Mouse (Mus musculus): ENCODE measurements around the gene Gabbr2. TPM values are rescaled to one million over a fixed set of nuclear protein-coding genes. Genes with fewer than 3 reads are reported as not detected.

Gene Gabbr2
- polyA plus RNA-seq (2016; fragmentation: Nextera tagmentation; extraction: Ambion mirVana): 1.3 and 1.4 TPM in 2 replicates

DNA sequence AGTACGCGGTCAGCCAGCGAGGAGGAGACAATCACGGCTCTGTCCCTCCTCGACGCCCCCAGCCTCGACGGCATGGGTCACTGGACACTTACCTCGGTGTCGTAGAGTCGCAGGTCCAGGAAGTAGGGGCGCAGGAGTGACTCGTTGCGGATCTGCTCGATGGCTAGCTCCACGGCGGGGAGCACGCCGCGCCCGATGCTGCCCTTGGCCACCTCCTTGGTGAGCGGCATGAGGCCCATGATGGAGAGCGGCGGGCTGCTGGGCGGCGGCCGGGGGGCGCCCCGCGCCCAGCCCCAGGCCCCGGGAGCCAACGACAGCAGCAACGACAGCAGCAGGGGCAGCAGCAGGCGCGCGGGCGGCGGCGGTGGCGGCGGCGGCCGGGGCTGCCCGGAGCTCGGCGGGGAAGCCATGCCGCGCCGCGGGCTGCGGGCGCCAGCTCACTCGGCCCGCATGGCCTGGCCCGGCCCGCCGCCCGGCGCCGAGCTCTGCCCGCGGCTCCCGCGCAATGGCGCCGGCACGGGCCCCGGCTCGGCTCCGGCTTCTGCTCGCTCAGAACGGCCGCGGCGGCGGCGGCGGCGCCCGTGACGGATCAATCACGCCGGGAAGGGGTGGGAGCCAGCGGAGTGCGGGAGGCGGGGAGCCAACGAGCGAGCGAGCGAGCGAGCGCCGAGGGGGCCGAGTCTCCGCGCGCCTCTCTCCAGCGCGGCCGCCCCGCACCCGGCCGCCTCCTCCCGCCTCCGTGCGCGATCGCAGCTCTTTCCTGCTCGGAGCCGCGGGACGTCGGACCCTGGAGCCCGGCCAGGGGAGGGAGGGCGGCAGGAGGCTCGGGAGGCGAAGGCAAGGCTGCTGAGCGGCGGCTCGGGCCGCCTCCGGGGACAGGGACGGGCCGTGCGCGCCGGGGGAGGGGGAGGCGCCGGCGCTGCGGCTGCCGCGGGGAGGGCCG, at the start of gene Gabbr2:
TSS of gene Gabbr2 (minus strand) at position 858 of the 943 bp plus-strand sequence.
- Histone ChIP-seq H3K4me3 (peak within 1 kb of the TSS; percentile 65), H3K27me3 (peaks cover 69% of the 10 kb centered on the region), H3K27ac (peak within 1 kb of the TSS; percentile 75), H3K9me3 (replicated peaks) (no peaks in the 10 kb centered on the region), H3K4me1 (peaks cover 25% of the 10 kb centered on the region), H3K36me3 (no peaks in the 10 kb centered on the region), H3K4me2 (replicated peaks) (peak within 1 kb of the TSS; percentile 90), H3K9ac (peak within 1 kb of the TSS; percentile 72)
- peak; percentile 63 for ATAC-seq (ENCODE audit: low FRiP score)
- under 1% methylated on average over 89 of the region's 134 CpGs for WGBS

DNA sequence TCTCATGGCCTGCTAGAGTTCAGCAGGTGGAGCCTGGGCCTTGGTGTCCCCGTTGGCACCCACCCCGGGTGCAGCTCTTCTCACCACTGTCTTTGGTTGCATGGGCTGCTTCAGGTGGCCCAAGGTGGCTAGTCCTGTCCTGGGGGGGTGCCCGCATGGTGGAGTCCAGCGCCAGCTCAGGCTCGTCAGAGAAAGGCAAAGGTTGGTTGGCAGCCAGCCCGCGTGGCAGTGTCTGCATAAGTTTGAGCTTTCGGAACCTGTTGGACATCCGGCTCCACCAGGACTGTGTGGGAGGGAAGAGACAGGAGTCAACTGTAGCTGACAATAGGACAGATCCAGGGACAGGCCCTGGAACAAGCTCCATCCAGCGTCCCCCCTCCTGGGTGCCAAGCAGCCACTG, 47.9 kb upstream of the Gabbr2 start:
- 0 out of 2 replicates have a peak, but pooled peaks cover under 1% of the 10 kb centered on the region for H3K27me3 ChIP-seq
- peaks cover 11% of the 10 kb centered on the region; the same call in 1 of the 2 replicates for H3K4me1 ChIP-seq
- 94% methylated on average over 10 of the region's 10 CpGs for WGBS
- no peak overlapping the region for H3K4me2 ChIP-seq (replicated peaks)
- ATAC-seq (ENCODE audit: low FRiP score): no peak
- peaks cover 20% of the 10 kb centered on the region for H3K36me3 ChIP-seq
- H3K27ac ChIP-seq: no peak overlapping the region
- no peak overlapping the region for H3K4me3 ChIP-seq
- H3K9me3 ChIP-seq (replicated peaks): no peaks in the 10 kb centered on the region
- no peak overlapping the region for H3K9ac ChIP-seq

DNA sequence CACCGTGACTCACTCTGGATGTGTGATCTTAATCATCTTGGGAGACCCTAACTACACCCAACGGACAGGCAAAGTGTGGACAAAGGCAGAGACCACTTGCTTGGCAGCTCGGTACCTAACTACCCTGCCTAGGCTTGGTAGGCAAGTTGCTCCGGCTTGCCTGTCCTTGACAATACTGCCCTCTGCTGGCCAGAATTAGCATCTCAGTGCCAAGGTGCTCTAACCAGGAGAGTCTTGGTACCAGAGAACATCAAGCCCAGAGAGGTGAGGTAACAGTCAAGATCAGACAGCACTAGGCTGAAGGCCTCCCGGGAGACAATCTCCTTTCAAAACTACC, 45.6 kb upstream of the Gabbr2 start:
- no peak overlapping the region for H3K4me2 ChIP-seq (replicated peaks)
- H3K4me3 ChIP-seq: no peak overlapping the region
- H3K9ac ChIP-seq: no peak overlapping the region
- H3K9me3 ChIP-seq (replicated peaks): no peaks in the 10 kb centered on the region
- H3K27me3 ChIP-seq: 0 out of 2 replicates have a peak, but pooled peaks cover 3% of the 10 kb centered on the region
- peak; percentile 58 for ATAC-seq (ENCODE audit: low FRiP score)
- H3K36me3 ChIP-seq: peaks cover 20% of the 10 kb centered on the region
- 21% methylated on average over 5 of the region's 5 CpGs for WGBS
- H3K4me1 ChIP-seq: peaks cover 11% of the 10 kb centered on the region; the same call in 1 of the 2 replicates
- H3K27ac ChIP-seq: no peak overlapping the region

DNA sequence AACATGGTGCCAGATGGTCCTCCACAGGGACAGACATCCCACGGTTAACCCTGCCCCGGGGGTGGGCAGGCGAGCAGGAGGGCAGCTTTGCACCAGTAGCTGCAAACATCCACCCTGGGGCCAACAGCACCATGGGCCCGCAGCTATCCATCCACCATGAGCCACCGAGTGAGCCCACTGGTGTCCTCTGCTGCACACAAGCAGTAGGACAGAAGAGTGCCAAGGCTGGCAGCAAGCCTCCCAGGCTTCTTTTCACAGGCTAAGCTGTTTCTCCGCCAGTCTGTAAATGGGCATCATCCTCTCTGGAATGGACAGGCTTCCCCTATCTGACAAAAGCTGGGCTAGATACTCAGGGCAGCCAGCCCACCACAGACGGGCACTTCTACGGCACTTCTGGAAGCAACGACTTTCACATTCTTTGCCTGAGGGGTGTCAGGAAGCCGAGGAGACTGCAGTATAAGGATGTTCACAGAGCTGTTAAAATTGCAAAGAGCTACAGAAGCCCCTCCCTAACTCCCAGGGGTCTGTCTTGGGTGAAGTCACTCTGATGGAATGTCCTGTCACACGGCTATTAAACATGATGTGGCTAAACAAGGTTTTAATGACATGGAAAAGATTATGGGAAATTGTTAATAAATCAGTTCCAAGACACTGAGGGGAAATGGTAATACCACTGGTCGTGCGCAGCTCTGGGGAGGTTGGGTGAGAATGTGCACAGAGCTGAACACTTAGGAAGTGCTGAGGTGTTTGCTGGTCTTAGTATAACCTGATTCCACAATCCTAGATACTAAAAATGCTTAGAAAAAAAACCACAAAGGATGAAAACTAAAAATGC, 45.0 kb upstream of the Gabbr2 start:
- peak; percentile 48; the same call in 1 of the 2 replicates for ATAC-seq (ENCODE audit: low FRiP score)
- Histone ChIP-seq H3K9ac (no peak overlapping the region), H3K4me1 (peaks cover 11% of the 10 kb centered on the region; the same call in 1 of the 2 replicates), H3K27me3 (0 out of 2 replicates have a peak, but pooled peaks cover 3% of the 10 kb centered on the region), H3K4me3 (no peak overlapping the region), H3K27ac (no peak overlapping the region; the same call in 1 of the 2 replicates), H3K36me3 (peaks cover 20% of the 10 kb centered on the region), H3K9me3 (replicated peaks) (no peaks in the 10 kb centered on the region), H3K4me2 (replicated peaks) (no peak overlapping the region)
- WGBS: 49% methylated on average over 13 of the region's 13 CpGs

DNA sequence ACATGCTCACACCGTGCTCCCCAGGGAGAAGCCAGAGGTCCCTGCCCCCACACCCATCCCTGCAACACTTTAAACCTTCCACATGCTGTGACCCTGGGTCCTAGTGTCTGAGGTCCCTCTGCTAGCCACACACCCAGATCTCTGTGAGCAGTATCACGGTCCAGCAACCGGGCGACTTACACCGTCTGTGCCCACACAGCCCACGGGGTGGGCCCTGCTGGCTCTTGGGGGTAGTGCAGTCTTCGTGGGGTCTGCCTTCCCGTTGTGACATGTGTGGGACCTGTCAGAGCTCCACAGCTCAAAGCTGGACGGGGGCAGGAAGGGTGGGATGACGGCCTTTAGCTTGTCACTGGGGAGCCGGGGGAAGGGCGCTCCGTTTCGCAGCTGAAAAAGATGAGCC, 43.9 kb upstream of the Gabbr2 start:
- peaks cover 20% of the 10 kb centered on the region for H3K36me3 ChIP-seq
- no peak overlapping the region for H3K4me3 ChIP-seq
- WGBS: 74% methylated on average over 14 of the region's 14 CpGs
- no peak overlapping the region for H3K4me2 ChIP-seq (replicated peaks)
- no peak for ATAC-seq (ENCODE audit: low FRiP score)
- H3K27ac ChIP-seq: no peak overlapping the region
- no peak overlapping the region for H3K9ac ChIP-seq
- H3K9me3 ChIP-seq (replicated peaks): no peaks in the 10 kb centered on the region
- H3K4me1 ChIP-seq: peaks cover 14% of the 10 kb centered on the region; the same call in 1 of the 2 replicates
- H3K27me3 ChIP-seq: 0 out of 2 replicates have a peak, but pooled peaks cover 3% of the 10 kb centered on the region

DNA sequence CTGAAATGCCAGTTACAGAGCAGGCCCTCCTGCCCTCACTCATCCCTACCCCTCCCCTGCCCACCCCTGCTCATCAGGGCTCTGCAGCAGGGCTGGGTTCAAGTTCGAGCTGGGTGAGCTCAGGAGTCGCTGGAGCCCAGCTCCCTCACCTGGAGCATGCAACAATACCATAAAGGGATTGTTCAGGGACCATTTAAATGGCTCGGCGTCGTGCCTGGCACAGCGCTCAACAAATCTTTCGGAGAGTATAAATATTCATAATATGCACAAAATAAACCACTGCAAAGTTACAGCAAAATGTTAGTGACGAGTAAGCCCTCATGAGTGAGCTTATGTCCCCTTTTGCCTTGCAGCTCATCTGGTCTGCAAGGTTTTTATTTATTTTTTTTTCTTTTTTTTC, 40.5 kb upstream of the Gabbr2 start:
- H3K4me1 ChIP-seq: peaks cover 18% of the 10 kb centered on the region; the same call in 1 of the 2 replicates
- WGBS: 87% methylated on average over 8 of the region's 8 CpGs
- 0 out of 2 replicates have a peak, but pooled peaks cover 3% of the 10 kb centered on the region for H3K27me3 ChIP-seq
- H3K36me3 ChIP-seq: peaks cover 4% of the 10 kb centered on the region; the same call in 1 of the 2 replicates
- no peak overlapping the region for H3K9ac ChIP-seq
- no peak overlapping the region for H3K4me3 ChIP-seq
- ATAC-seq (ENCODE audit: low FRiP score): no peak
- H3K9me3 ChIP-seq (replicated peaks): no peaks in the 10 kb centered on the region
- H3K27ac ChIP-seq: no peak overlapping the region
- no peak overlapping the region for H3K4me2 ChIP-seq (replicated peaks)

DNA sequence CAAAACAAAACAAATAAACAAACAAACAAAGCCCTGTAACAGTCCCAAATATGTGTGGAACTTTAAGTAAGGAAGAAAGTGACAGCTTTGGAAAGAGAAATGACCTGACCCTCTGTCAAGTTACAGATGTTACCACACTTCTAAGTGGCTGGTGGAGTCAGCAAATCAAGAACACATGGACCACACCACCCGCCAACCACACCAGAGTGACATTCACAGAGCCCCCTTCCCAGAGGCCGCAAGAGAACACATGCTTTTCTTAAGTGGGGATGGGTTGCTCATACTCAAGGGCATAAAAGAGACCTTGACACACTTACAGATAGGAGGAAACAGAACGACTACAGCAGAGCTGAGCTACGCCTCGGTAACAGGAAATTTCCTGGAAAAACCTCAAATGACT, 37.1 kb upstream of the Gabbr2 start:
- H3K9me3 ChIP-seq (replicated peaks): no peaks in the 10 kb centered on the region
- no peaks in the 10 kb centered on the region for H3K27me3 ChIP-seq
- H3K27ac ChIP-seq: no peak overlapping the region
- H3K4me3 ChIP-seq: no peak overlapping the region
- peaks cover 7% of the 10 kb centered on the region; the same call in 1 of the 2 replicates for H3K4me1 ChIP-seq
- 75% methylated on average over 5 of the region's 5 CpGs for WGBS
- H3K36me3 ChIP-seq: peaks cover 12% of the 10 kb centered on the region; the same call in 1 of the 2 replicates
- no peak overlapping the region for H3K9ac ChIP-seq
- no peak for ATAC-seq (ENCODE audit: low FRiP score)
- no peak overlapping the region for H3K4me2 ChIP-seq (replicated peaks)

DNA sequence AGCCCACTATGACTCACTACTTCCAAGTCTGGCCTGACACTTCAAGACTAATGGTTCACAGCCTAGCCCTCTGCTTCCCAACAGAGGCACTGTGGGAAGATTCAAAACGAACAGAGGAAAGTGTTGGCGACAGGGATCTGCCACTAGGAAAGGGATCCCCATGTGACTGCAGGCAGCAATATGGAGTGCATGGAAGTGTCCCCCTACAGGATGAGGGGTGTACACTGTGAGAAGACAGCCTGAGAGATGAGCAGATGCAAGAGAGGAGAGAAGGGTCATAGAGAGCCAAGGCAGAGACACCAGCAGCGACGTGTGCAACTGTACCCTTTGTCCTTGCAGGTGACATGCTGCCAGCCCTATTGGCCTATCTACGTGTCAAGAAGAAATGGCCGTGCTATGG, 32.3 kb upstream of the Gabbr2 start:
- H3K9ac ChIP-seq: no peak overlapping the region
- H3K27ac ChIP-seq: no peak overlapping the region
- H3K4me1 ChIP-seq: no peaks in the 10 kb centered on the region
- no peak overlapping the region for H3K4me2 ChIP-seq (replicated peaks)
- no peaks in the 10 kb centered on the region for H3K9me3 ChIP-seq (replicated peaks)
- 77% methylated on average over 6 of the region's 6 CpGs for WGBS
- no peak overlapping the region for H3K4me3 ChIP-seq
- H3K36me3 ChIP-seq: peaks cover 8% of the 10 kb centered on the region; the same call in 1 of the 2 replicates
- ATAC-seq (ENCODE audit: low FRiP score): no peak
- no peaks in the 10 kb centered on the region for H3K27me3 ChIP-seq

DNA sequence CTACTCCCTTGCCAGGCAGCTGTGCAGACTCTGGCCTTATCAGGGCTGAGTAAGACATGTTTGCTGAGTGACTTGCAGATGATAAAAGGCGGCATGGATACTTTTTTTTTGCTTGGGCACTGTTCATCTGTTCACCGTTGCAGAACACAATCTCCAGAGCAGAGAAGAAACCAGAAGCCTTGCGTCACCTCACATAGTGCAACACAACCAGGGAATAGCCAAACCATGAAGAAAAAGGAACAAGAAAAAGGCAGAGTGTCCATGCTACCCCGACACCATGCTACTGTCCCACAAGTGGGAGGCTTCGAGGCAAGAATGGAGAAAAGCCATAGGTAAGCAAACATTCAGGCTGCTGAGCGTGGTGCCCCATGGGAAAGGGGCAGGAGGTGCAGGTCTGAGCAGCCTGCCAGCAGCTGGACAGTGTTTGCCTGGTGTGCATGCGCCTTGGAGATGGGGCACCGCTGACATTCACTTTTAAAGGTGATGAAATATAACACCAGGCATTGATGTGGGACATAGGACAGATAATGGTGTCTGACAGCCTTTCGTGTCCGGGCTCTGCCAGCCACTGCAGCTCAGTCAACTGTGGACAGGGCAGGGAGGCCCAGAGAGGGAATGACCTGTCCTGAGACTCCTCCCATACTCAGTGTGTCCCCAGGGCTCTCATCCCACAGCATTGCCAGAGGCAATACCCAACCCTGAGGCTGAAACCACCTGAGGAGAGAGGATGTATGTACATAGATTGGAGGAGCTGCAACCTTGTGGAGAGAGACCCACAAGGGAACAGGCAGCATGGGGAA, 31.3 kb upstream of the Gabbr2 start:
- Histone ChIP-seq H3K4me1 (no peaks in the 10 kb centered on the region), H3K27me3 (no peaks in the 10 kb centered on the region), H3K36me3 (peaks cover 8% of the 10 kb centered on the region; the same call in 1 of the 2 replicates), H3K4me2 (replicated peaks) (no peak overlapping the region), H3K9me3 (replicated peaks) (no peaks in the 10 kb centered on the region), H3K9ac (no peak overlapping the region), H3K27ac (no peak overlapping the region), H3K4me3 (no peak overlapping the region)
- ATAC-seq (ENCODE audit: low FRiP score): no peak
- WGBS: 71% methylated on average over 10 of the region's 10 CpGs

DNA sequence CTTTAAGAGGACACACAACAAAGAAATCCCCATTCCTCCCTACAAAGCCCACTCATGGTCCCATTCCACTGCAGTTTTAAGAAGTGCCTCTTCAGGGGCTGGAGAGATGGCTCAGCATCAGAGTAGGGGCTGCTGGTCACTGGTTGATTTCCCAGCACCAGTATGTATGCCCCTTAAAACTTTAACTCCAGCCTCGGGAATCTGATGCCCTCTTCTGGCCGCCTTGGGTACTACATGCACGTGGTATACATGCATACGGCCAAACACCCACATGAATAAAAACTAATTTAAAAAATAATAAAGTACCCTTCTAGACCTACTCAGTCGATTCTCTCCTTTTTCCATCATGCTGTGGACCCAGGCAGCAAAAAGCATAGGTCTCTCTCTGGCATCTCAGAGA, 28.9 kb upstream of the Gabbr2 start:
- no peak for ATAC-seq (ENCODE audit: low FRiP score)

DNA sequence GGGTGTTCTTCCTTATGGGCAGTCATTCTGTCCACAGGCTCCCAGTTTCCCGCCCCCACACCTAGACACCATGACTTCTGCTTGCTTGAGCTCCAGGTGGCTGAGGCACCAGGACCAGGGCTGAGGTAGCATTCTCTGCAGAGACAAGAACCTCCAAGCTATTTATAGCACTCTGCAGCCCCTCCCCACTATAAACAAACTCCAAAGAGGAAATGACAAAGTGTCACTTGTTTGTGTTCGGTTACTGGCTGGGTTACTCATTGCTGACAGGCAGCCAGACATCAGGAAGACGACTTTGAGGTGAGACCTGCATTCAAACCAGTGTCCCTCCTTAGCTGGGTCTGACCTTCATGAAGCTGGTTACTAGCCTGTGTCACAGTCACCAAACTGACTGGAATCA, 23.5 kb upstream of the Gabbr2 start:
- no peaks in the 10 kb centered on the region for H3K27me3 ChIP-seq
- no peak overlapping the region for H3K27ac ChIP-seq
- H3K9ac ChIP-seq: no peak overlapping the region
- 69% methylated on average over 3 of the region's 3 CpGs for WGBS
- no peak overlapping the region for H3K4me3 ChIP-seq
- ATAC-seq (ENCODE audit: low FRiP score): no peak
- peaks cover 4% of the 10 kb centered on the region; the same call in 1 of the 2 replicates for H3K36me3 ChIP-seq
- H3K4me1 ChIP-seq: peaks cover 12% of the 10 kb centered on the region
- no peak overlapping the region for H3K4me2 ChIP-seq (replicated peaks)
- no peaks in the 10 kb centered on the region for H3K9me3 ChIP-seq (replicated peaks)

More for the DNA sequence above, 28.9 kb upstream of the Gabbr2 start:
- Histone ChIP-seq H3K36me3 (peaks cover 6% of the 10 kb centered on the region; the same call in 1 of the 2 replicates), H3K27me3 (no peaks in the 10 kb centered on the region), H3K4me2 (replicated peaks) (no peak overlapping the region), H3K4me3 (no peak overlapping the region), H3K9ac (no peak overlapping the region), H3K9me3 (replicated peaks) (no peaks in the 10 kb centered on the region), H3K27ac (no peak overlapping the region), H3K4me1 (no peaks in the 10 kb centered on the region)
- 17% methylated on average over 5 of the region's 5 CpGs for WGBS

Data from hindbrain, embryonic 12.5 days (tissue).